Comparison of ENCODE assay signal across 8 mouse cellular contexts in genomic region chr8:120491166-120491793, GRCm38 (mm10).
A peak's percentile ranks its signal among the peaks of the same experiment; 100 is the strongest.
DNase-seq lines count a peak whose midpoint lies in the region; ATAC-seq and TF ChIP-seq lines count a peak whose summit lies in the region.

No protein-coding gene starts in this region.

- no peak for ATAC-seq in G1E (ENCODE audit: extremely low read depth, insufficient number of reproducible peaks, low FRiP score, poor library complexity, severe bottlenecking)
- ATAC-seq in hindbrain, embryonic 13.5 days (ENCODE audit: low FRiP score): no peak
- ATAC-seq in liver, embryonic 16.5 days (ENCODE audit: low read depth): no peak

- H3K9me3 ChIP-seq in G1E (replicated peaks): no peaks in the 10 kb centered on the region
- H3K9me3 ChIP-seq in hindbrain, embryonic 13.5 days: no peaks in the 10 kb centered on the region
- no peaks in the 10 kb centered on the region for H3K9me3 ChIP-seq in liver, embryonic 16.5 days (replicated peaks; ENCODE audit: control insufficient read depth, low read length)

- H3K27me3 ChIP-seq in G1E (ENCODE audit: insufficient read depth, low read length): peaks cover 8% of the 10 kb centered on the region; the same call in 1 of the 2 replicates
- H3K27me3 ChIP-seq in hindbrain, embryonic 13.5 days: no peaks in the 10 kb centered on the region
- no peaks in the 10 kb centered on the region for H3K27me3 ChIP-seq in liver, embryonic 16.5 days (ENCODE audit: control insufficient read depth, insufficient read depth, low read depth, low read length)

- H3K4me3 ChIP-seq in G1E (ENCODE audit: low read depth, low read length): peak overlapping the region; percentile 83; the same call in 1 of the 2 replicates
- H3K4me3 ChIP-seq in hindbrain, embryonic 13.5 days: peak overlapping the region; percentile 91
- H3K4me3 ChIP-seq in liver, embryonic 16.5 days (ENCODE audit: low read depth, low read length): peak overlapping the region; percentile 94

- H3K4me1 ChIP-seq in G1E (ENCODE audit: insufficient read depth, low read depth, low read length): peaks cover 74% of the 10 kb centered on the region
- peaks cover 82% of the 10 kb centered on the region for H3K4me1 ChIP-seq in hindbrain, embryonic 13.5 days (replicated peaks)
- peaks cover 75% of the 10 kb centered on the region for H3K4me1 ChIP-seq in liver, embryonic 16.5 days (ENCODE audit: control insufficient read depth, low read depth, low read length)

- DNase-seq in cerebellum, adult 11-12 months: peak; percentile 48
- DNase-seq in cerebellum, postnatal 4 days (ENCODE audit: low spot score in 2 of 2): no peak
- no peak for DNase-seq in G1E (ENCODE audit: low spot score)
- no peak for DNase-seq in thymus, postnatal 0 days (ENCODE audit: low spot score)
- DNase-seq in frontal cortex, adult 2 months (ENCODE audit: extremely low spot score in 1 of 2, low spot score in 1 of 2): no peak
- no peak for DNase-seq in left cerebral cortex, adult 9 months (ENCODE audit: low spot score in 2 of 2)

- no peak for TF ChIP-seq CTCF in G1E (IDR thresholded peaks at IDR 0.05; ENCODE audit: low read depth, low read length)

- peaks cover 37% of the 10 kb centered on the region for H3K36me3 ChIP-seq in G1E (replicated peaks)
- no peaks in the 10 kb centered on the region for H3K36me3 ChIP-seq in hindbrain, embryonic 13.5 days
- H3K36me3 ChIP-seq in liver, embryonic 16.5 days (ENCODE audit: control insufficient read depth, insufficient read depth): no peaks in the 10 kb centered on the region

- peak overlapping the region; percentile 94 for H3K4me2 ChIP-seq in hindbrain, embryonic 13.5 days
- H3K4me2 ChIP-seq in liver, embryonic 16.5 days (ENCODE audit: low read depth, low read length): peak overlapping the region; percentile 96

- peak overlapping the region; percentile 98 for H3K9ac ChIP-seq in hindbrain, embryonic 13.5 days
- peak overlapping the region; percentile 91 for H3K9ac ChIP-seq in liver, embryonic 16.5 days (ENCODE audit: low read depth, low read length)

- 67% methylated on average over 5 of the region's 5 CpGs for WGBS in hindbrain, embryonic 13.5 days
- 40% methylated on average over 5 of the region's 5 CpGs for WGBS in liver, embryonic 16.5 days (ENCODE audit: insufficient replicate concordance)

- no peak overlapping the region for H3K27ac ChIP-seq in hindbrain, embryonic 13.5 days
- H3K27ac ChIP-seq in liver, embryonic 16.5 days (ENCODE audit: low read length): peak overlapping the region; percentile 14
